Mouse (Mus musculus) kidney, adult 2 months (tissue): ENCODE measurements around the gene 1700019N19Rik. TPM values are rescaled to one million over a fixed set of nuclear protein-coding genes. Genes with fewer than 3 reads are reported as not detected.

Experiments used
- DNase-seq: peaks from one replicate; pipeline ENCODE4 v3.0.0; 2021
- H3K27ac ChIP-seq: fragments of 200-500 bp; 2 replicates; pipeline ENCODE4 v1.5.1; 2012; ENCODE audit warnings: low read depth, low read length, control low read depth, inconsistent platforms; ENCODE audit not compliant: insufficient read depth
- H3K27me3 ChIP-seq: fragments of 200-500 bp; replicated peaks from 2 replicates; pipeline ENCODE4 v1.6.1; 2012; ENCODE audit warnings: mild to moderate bottlenecking, moderate library complexity, low read length, inconsistent platforms; ENCODE audit not compliant: control insufficient read depth, insufficient read depth
- H3K36me3 ChIP-seq: fragments of 200-500 bp; 2 replicates; pipeline ENCODE4 v1.6.1; 2012; ENCODE audit warnings: mild to moderate bottlenecking, moderate library complexity, low read length, inconsistent platforms; ENCODE audit not compliant: control insufficient read depth, insufficient read depth
- H3K4me1 ChIP-seq: fragments of 200-500 bp; 2 replicates; pipeline ENCODE4 v1.6.1; 2011; ENCODE audit warnings: low read length; ENCODE audit not compliant: control insufficient read depth, insufficient read depth
- H3K4me3 ChIP-seq: fragments of 200-500 bp; 2 replicates; pipeline ENCODE4 v1.5.1; 2011; ENCODE audit warnings: mild to moderate bottlenecking, low read depth, low read length, control low read depth; ENCODE audit not compliant: insufficient read depth
- CTCF ChIP-seq: fragments of 200-500 bp; conservative IDR thresholded peaks from 2 replicates; pipeline ENCODE4 v1.5.1; 2011; ENCODE audit warnings: low read depth, mild to moderate bottlenecking, control low read depth, low read length, moderate library complexity, mixed read lengths; ENCODE audit not compliant: insufficient read depth, insufficient read length
- POLR2A ChIP-seq: fragments of 200-500 bp; IDR thresholded peaks from one replicate; pipeline ENCODE4 v1.6.1; 2011; ENCODE audit warnings: low read depth, low read length, control low read depth
- WGBS: fragments of 180-500 bp; shearing (Covaris S2); methylation state at CpG from one replicate; pipeline ENCODE4 v1.1.7; 2018; 5-methylcytosine and 5-hydroxymethylcytosine counted together
- polyA plus RNA-seq: library from polyadenylated mRNA; depleted of rRNA; stranded (reverse); fragments of >200 nt; gene quantifications from 2 replicates; pipeline ENCODE4 v1.2.3, GENCODE M21; 2012; rRNA removed

The 1700019N19Rik gene
- polyA plus RNA-seq = 0.16 TPM in 2 replicates

GRCm38 (mm10) chr19:58794284-58794683, at the start of gene 1700019N19Rik:
1700019N19Rik (minus strand) TSS chr19:58794461.
- Histone ChIP-seq H3K27ac (no peak within 1 kb of the TSS), H3K4me1 (no peaks in the 10 kb centered on the region), H3K27me3 (no peaks in the 10 kb centered on the region), H3K36me3 (no peaks in the 10 kb centered on the region; the same call in 1 of the 2 replicates), H3K4me3 (no peak within 1 kb of the TSS)
- TF ChIP-seq POLR2A (no peak), CTCF (no peak)
- no peak for DNase-seq
- 56% methylated on average over 10 of the region's 10 CpGs for WGBS

- TF ChIP-seq POLR2A (no peak), CTCF (no peak)
- H3K4me3 ChIP-seq = no peak overlapping the region
- no peaks in the 10 kb centered on the region for H3K27me3 ChIP-seq
- H3K36me3 ChIP-seq = no peaks in the 10 kb centered on the region
- no peak overlapping the region for H3K27ac ChIP-seq
- DNase-seq = no peak
- peaks cover 9% of the 10 kb centered on the region for H3K4me1 ChIP-seq
- 93% methylated on average over 3 of the region's 3 CpGs for WGBS
Observed at GRCm38 (mm10) chr19:58843606-58844005, 49.3 kb upstream of the 1700019N19Rik start.

GRCm38 (mm10) chr19:58840721-58841271, 46.5 kb upstream of the 1700019N19Rik start:
- Histone ChIP-seq H3K27me3 (no peaks in the 10 kb centered on the region), H3K4me1 (peaks cover 19% of the 10 kb centered on the region), H3K4me3 (no peak overlapping the region), H3K36me3 (no peaks in the 10 kb centered on the region), H3K27ac (no peak overlapping the region)
- DNase-seq = no peak
- no peak for TF ChIP-seq CTCF
- no peak for TF ChIP-seq POLR2A
- WGBS = 85% methylated on average over 5 of the region's 5 CpGs

GRCm38 (mm10) chr19:58839806-58840205, 45.5 kb upstream of the 1700019N19Rik start:
- TF ChIP-seq CTCF (no peak), POLR2A (no peak)
- no peak overlapping the region for H3K4me3 ChIP-seq
- H3K4me1 ChIP-seq = peaks cover 21% of the 10 kb centered on the region
- H3K27ac ChIP-seq = no peak overlapping the region
- WGBS = 33% methylated on average over 4 of the region's 4 CpGs
- no peaks in the 10 kb centered on the region for H3K36me3 ChIP-seq
- H3K27me3 ChIP-seq = no peaks in the 10 kb centered on the region
- DNase-seq = peak; percentile 73

GRCm38 (mm10) chr19:58839345-58839744, 45.1 kb upstream of the 1700019N19Rik start:
- DNase-seq = no peak
- Histone ChIP-seq H3K4me1 (peaks cover 22% of the 10 kb centered on the region), H3K27ac (peak overlapping the region; percentile 52), H3K36me3 (no peaks in the 10 kb centered on the region), H3K27me3 (no peaks in the 10 kb centered on the region), H3K4me3 (no peak overlapping the region)
- TF ChIP-seq POLR2A = no peak
- no peak for TF ChIP-seq CTCF
- 78% methylated on average over 3 of the region's 3 CpGs for WGBS

GRCm38 (mm10) chr19:58838706-58839105, 44.4 kb upstream of the 1700019N19Rik start:
- Histone ChIP-seq H3K4me1 (peaks cover 23% of the 10 kb centered on the region), H3K4me3 (no peak overlapping the region), H3K36me3 (no peaks in the 10 kb centered on the region), H3K27me3 (no peaks in the 10 kb centered on the region), H3K27ac (peak overlapping the region; percentile 52; the same call in 1 of the 2 replicates)
- no peak for TF ChIP-seq CTCF
- 51% methylated on average over 9 of the region's 9 CpGs for WGBS
- peak; percentile 69 for DNase-seq

- no peak for TF ChIP-seq POLR2A
- no peak for TF ChIP-seq CTCF
- Histone ChIP-seq H3K27ac (no peak overlapping the region), H3K36me3 (no peaks in the 10 kb centered on the region), H3K4me1 (peaks cover 23% of the 10 kb centered on the region), H3K27me3 (no peaks in the 10 kb centered on the region), H3K4me3 (no peak overlapping the region)
- 40% methylated on average over 13 of the region's 13 CpGs for WGBS
- DNase-seq = no peak
Observed at GRCm38 (mm10) chr19:58833639-58834180, 39.4 kb upstream of the 1700019N19Rik start.

GRCm38 (mm10) chr19:58832988-58833387, 38.7 kb upstream of the 1700019N19Rik start:
- Histone ChIP-seq H3K4me3 (no peak overlapping the region), H3K27ac (no peak overlapping the region), H3K36me3 (no peaks in the 10 kb centered on the region), H3K27me3 (no peaks in the 10 kb centered on the region), H3K4me1 (peaks cover 16% of the 10 kb centered on the region; the same call in 1 of the 2 replicates)
- WGBS = 51% methylated on average over 2 of the region's 2 CpGs
- no peak for DNase-seq
- TF ChIP-seq POLR2A (no peak), CTCF (no peak)
